Mouse (Mus musculus): ENCODE results near the gene Ccdc73. TPM values are rescaled to one million over a fixed set of nuclear protein-coding genes. Genes with fewer than 3 reads are reported as not detected.
A peak's percentile ranks its signal among the peaks of the same experiment; 100 is the strongest.

Ccdc73 gene
- polyA plus RNA-seq, 1 experiment from 2014 or later, result 9.7 TPM

- no peak overlapping the region for H3K9ac ChIP-seq (ENCODE audit: low read length)
- no peak overlapping the region for H3K4me3 ChIP-seq (ENCODE audit: low read depth, low read length)
- H3K4me1 ChIP-seq (ENCODE audit: control insufficient read depth, insufficient read depth, low read length), result no peaks in the 10 kb centered on the region
- H3K9me3 ChIP-seq (replicated peaks; ENCODE audit: control insufficient read depth, low read length), result no peaks in the 10 kb centered on the region
- no peak for ATAC-seq
- no peak for DNase-seq (ENCODE audit: low spot score)
- H3K36me3 ChIP-seq (ENCODE audit: control insufficient read depth, insufficient read depth, low read length), result no peaks in the 10 kb centered on the region
- WGBS, result 93% methylated on average over 2 of the region's 2 CpGs
- H3K27me3 ChIP-seq (replicated peaks; ENCODE audit: control insufficient read depth, insufficient read depth, low read length), result no peaks in the 10 kb centered on the region
- H3K4me2 ChIP-seq (ENCODE audit: low read length), result no peak overlapping the region
- H3K27ac ChIP-seq (ENCODE audit: low read depth, low read length), result no peak overlapping the region
Observed at GRCm38 (mm10) chr2:104899975-104900374, 32.4 kb downstream of the Ccdc73 start.

- Histone ChIP-seq H3K36me3 (ENCODE audit: control insufficient read depth, insufficient read depth, low read length) (no peaks in the 10 kb centered on the region), H3K4me1 (ENCODE audit: control insufficient read depth, insufficient read depth, low read length) (no peaks in the 10 kb centered on the region), H3K27me3 (replicated peaks; ENCODE audit: control insufficient read depth, insufficient read depth, low read length) (no peaks in the 10 kb centered on the region), H3K27ac (ENCODE audit: low read depth, low read length) (no peak overlapping the region), H3K4me2 (ENCODE audit: low read length) (no peak overlapping the region), H3K9me3 (replicated peaks; ENCODE audit: control insufficient read depth, low read length) (no peaks in the 10 kb centered on the region), H3K9ac (ENCODE audit: low read length) (no peak overlapping the region), H3K4me3 (ENCODE audit: low read depth, low read length) (no peak overlapping the region)
- peak; percentile 1 for DNase-seq (ENCODE audit: low spot score)
- no peak for ATAC-seq
- WGBS, result 91% methylated on average over 3 of the region's 3 CpGs
Observed at GRCm38 (mm10) chr2:104915709-104916108, 48.1 kb downstream of the Ccdc73 start.

- no peak for DNase-seq (ENCODE audit: low spot score)
- 64% methylated on average over 1 of the region's 1 CpGs for WGBS
Observed at GRCm38 (mm10) chr2:104964492-104964891, 96.9 kb downstream of the Ccdc73 start.

GRCm38 (mm10) chr2:104981712-104982111, 114.1 kb downstream of the Ccdc73 start:
- no peaks in the 10 kb centered on the region for H3K4me1 ChIP-seq (ENCODE audit: control insufficient read depth, insufficient read depth, low read length)
- no peak overlapping the region for H3K4me2 ChIP-seq (ENCODE audit: low read length)
- no peak overlapping the region for H3K27ac ChIP-seq (ENCODE audit: low read depth, low read length)
- no peaks in the 10 kb centered on the region for H3K27me3 ChIP-seq (replicated peaks; ENCODE audit: control insufficient read depth, insufficient read depth, low read length)
- WGBS, result 3% methylated on average over 2 of the region's 2 CpGs
- H3K4me3 ChIP-seq (ENCODE audit: low read depth, low read length), result no peak overlapping the region
- DNase-seq (ENCODE audit: low spot score), result peak; percentile 10
- no peaks in the 10 kb centered on the region for H3K36me3 ChIP-seq (ENCODE audit: control insufficient read depth, insufficient read depth, low read length)
- H3K9ac ChIP-seq (ENCODE audit: low read length), result no peak overlapping the region
- no peaks in the 10 kb centered on the region for H3K9me3 ChIP-seq (replicated peaks; ENCODE audit: control insufficient read depth, low read length)
- ATAC-seq, result no peak

More at GRCm38 (mm10) chr2:104964492-104964891, 96.9 kb downstream of the Ccdc73 start:
- Histone ChIP-seq H3K4me3 (ENCODE audit: low read depth, low read length) (no peak overlapping the region), H3K4me1 (ENCODE audit: control insufficient read depth, insufficient read depth, low read length) (no peaks in the 10 kb centered on the region), H3K9ac (ENCODE audit: low read length) (no peak overlapping the region), H3K27ac (ENCODE audit: low read depth, low read length) (no peak overlapping the region), H3K27me3 (replicated peaks; ENCODE audit: control insufficient read depth, insufficient read depth, low read length) (no peaks in the 10 kb centered on the region), H3K36me3 (ENCODE audit: control insufficient read depth, insufficient read depth, low read length) (no peaks in the 10 kb centered on the region), H3K4me2 (ENCODE audit: low read length) (no peak overlapping the region), H3K9me3 (replicated peaks; ENCODE audit: control insufficient read depth, low read length) (no peaks in the 10 kb centered on the region)
- no peak for ATAC-seq

GRCm38 (mm10) chr2:104985796-104986195, 118.2 kb downstream of the Ccdc73 start:
- DNase-seq (ENCODE audit: low spot score) (no peak), ATAC-seq (no peak)
- Histone ChIP-seq H3K27me3 (replicated peaks; ENCODE audit: control insufficient read depth, insufficient read depth, low read length) (no peaks in the 10 kb centered on the region), H3K4me3 (ENCODE audit: low read depth, low read length) (no peak overlapping the region), H3K36me3 (ENCODE audit: control insufficient read depth, insufficient read depth, low read length) (no peaks in the 10 kb centered on the region), H3K9me3 (replicated peaks; ENCODE audit: control insufficient read depth, low read length) (no peaks in the 10 kb centered on the region), H3K27ac (ENCODE audit: low read depth, low read length) (no peak overlapping the region), H3K4me1 (ENCODE audit: control insufficient read depth, insufficient read depth, low read length) (no peaks in the 10 kb centered on the region), H3K4me2 (ENCODE audit: low read length) (no peak overlapping the region), H3K9ac (ENCODE audit: low read length) (no peak overlapping the region)
- WGBS, result 65% methylated on average over 3 of the region's 3 CpGs

- no peaks in the 10 kb centered on the region for H3K4me1 ChIP-seq (ENCODE audit: control insufficient read depth, insufficient read depth, low read length)
- H3K4me2 ChIP-seq (ENCODE audit: low read length), result no peak overlapping the region
- DNase-seq (ENCODE audit: low spot score) (no peak), ATAC-seq (no peak)
- 71% methylated on average over 1 of the region's 1 CpGs for WGBS
- no peak overlapping the region for H3K9ac ChIP-seq (ENCODE audit: low read length)
- H3K27me3 ChIP-seq (replicated peaks; ENCODE audit: control insufficient read depth, insufficient read depth, low read length), result no peaks in the 10 kb centered on the region
- H3K4me3 ChIP-seq (ENCODE audit: low read depth, low read length), result no peak overlapping the region
- 0 out of 2 replicates have a peak, but pooled peaks cover 3% of the 10 kb centered on the region for H3K36me3 ChIP-seq (ENCODE audit: control insufficient read depth, insufficient read depth, low read length)
- no peaks in the 10 kb centered on the region for H3K9me3 ChIP-seq (replicated peaks; ENCODE audit: control insufficient read depth, low read length)
- H3K27ac ChIP-seq (ENCODE audit: low read depth, low read length), result no peak overlapping the region
Observed at GRCm38 (mm10) chr2:104988974-104989373, 121.4 kb downstream of the Ccdc73 start.

GRCm38 (mm10) chr2:104994436-104994835, 126.8 kb downstream of the Ccdc73 start:
- WGBS, result 88% methylated on average over 2 of the region's 2 CpGs
- ATAC-seq, result no peak
- no peak overlapping the region for H3K27ac ChIP-seq (ENCODE audit: low read depth, low read length)

GRCm38 (mm10) chr2:104996201-104996600, 128.6 kb downstream of the Ccdc73 start:
- peaks cover 27% of the 10 kb centered on the region for H3K36me3 ChIP-seq (ENCODE audit: control insufficient read depth, insufficient read depth, low read length)
- H3K4me3 ChIP-seq (ENCODE audit: low read depth, low read length), result no peak overlapping the region
- WGBS, result 90% methylated on average over 3 of the region's 3 CpGs
- DNase-seq (ENCODE audit: low spot score) (no peak), ATAC-seq (no peak)
- H3K9me3 ChIP-seq (replicated peaks; ENCODE audit: control insufficient read depth, low read length), result no peaks in the 10 kb centered on the region
- no peaks in the 10 kb centered on the region for H3K27me3 ChIP-seq (replicated peaks; ENCODE audit: control insufficient read depth, insufficient read depth, low read length)
- no peak overlapping the region for H3K4me2 ChIP-seq (ENCODE audit: low read length)
- no peak overlapping the region for H3K27ac ChIP-seq (ENCODE audit: low read depth, low read length)
- H3K9ac ChIP-seq (ENCODE audit: low read length), result no peak overlapping the region
- no peaks in the 10 kb centered on the region for H3K4me1 ChIP-seq (ENCODE audit: control insufficient read depth, insufficient read depth, low read length)

More at GRCm38 (mm10) chr2:104994436-104994835, 126.8 kb downstream of the Ccdc73 start:
- Histone ChIP-seq H3K4me1 (ENCODE audit: control insufficient read depth, insufficient read depth, low read length) (no peaks in the 10 kb centered on the region), H3K4me3 (ENCODE audit: low read depth, low read length) (no peak overlapping the region), H3K9ac (ENCODE audit: low read length) (no peak overlapping the region), H3K36me3 (ENCODE audit: control insufficient read depth, insufficient read depth, low read length) (peaks cover 27% of the 10 kb centered on the region), H3K4me2 (ENCODE audit: low read length) (no peak overlapping the region), H3K27me3 (replicated peaks; ENCODE audit: control insufficient read depth, insufficient read depth, low read length) (no peaks in the 10 kb centered on the region), H3K9me3 (replicated peaks; ENCODE audit: control insufficient read depth, low read length) (no peaks in the 10 kb centered on the region)
- no peak for DNase-seq (ENCODE audit: low spot score)

GRCm38 (mm10) chr2:105007236-105007635, 139.6 kb downstream of the Ccdc73 start:
- peaks cover 83% of the 10 kb centered on the region for H3K36me3 ChIP-seq (ENCODE audit: control insufficient read depth, insufficient read depth, low read length)
- H3K4me3 ChIP-seq (ENCODE audit: low read depth, low read length), result no peak overlapping the region
- no peaks in the 10 kb centered on the region for H3K27me3 ChIP-seq (replicated peaks; ENCODE audit: control insufficient read depth, insufficient read depth, low read length)
- DNase-seq (ENCODE audit: low spot score) (no peak), ATAC-seq (no peak)
- H3K27ac ChIP-seq (ENCODE audit: low read depth, low read length), result no peak overlapping the region
- H3K4me2 ChIP-seq (ENCODE audit: low read length), result no peak overlapping the region
- H3K4me1 ChIP-seq (ENCODE audit: control insufficient read depth, insufficient read depth, low read length), result no peaks in the 10 kb centered on the region
- H3K9me3 ChIP-seq (replicated peaks; ENCODE audit: control insufficient read depth, low read length), result no peaks in the 10 kb centered on the region
- H3K9ac ChIP-seq (ENCODE audit: low read length), result no peak overlapping the region

All from forebrain, embryonic 14.5 days (tissue).